29 mouse cellular contexts compared by ENCODE assay signal in the genomic region with DNA sequence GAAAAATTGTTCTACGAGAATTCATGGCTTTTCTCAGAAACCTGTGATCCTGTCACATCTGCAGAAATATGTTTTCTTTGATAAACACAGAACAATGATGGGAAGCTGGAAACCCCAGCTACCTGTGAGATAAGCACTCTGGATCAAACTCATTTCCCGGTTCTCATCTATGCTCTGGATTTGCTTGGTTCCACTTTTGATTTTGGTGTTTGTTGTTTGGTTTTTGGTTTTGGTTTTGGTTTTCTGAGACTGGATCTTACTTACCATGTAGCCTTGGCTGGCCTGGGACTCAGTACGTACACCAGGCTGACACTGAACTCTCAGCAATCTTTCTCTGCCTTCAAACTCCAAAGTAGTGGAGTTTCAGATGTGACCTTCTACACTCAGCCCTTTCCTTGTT. TPM values are rescaled to one million over a fixed set of nuclear protein-coding genes. Genes with fewer than 3 reads are reported as not detected.
DNase-seq lines count a peak whose midpoint lies in the region; ATAC-seq and TF ChIP-seq lines count a peak whose summit lies in the region.
"Had no signal": no experiment of that assay in that cellular context is flagged by ENCODE, and none has a peak within 500 bp of the region (broad histone marks: within the 10 kb centered on the region; RNA-seq: fewer than 3 reads in every experiment).

No protein-coding gene starts in this region.

- no peaks in the 10 kb centered on the region for H3K27me3 ChIP-seq in kidney, adult 2 months (replicated peaks; ENCODE audit: control insufficient read depth, insufficient read depth, low read length)
- no peaks in the 10 kb centered on the region for H3K27me3 ChIP-seq in kidney, embryonic 16.5 days (ENCODE audit: insufficient read depth, low read length)
- no peaks in the 10 kb centered on the region for H3K27me3 ChIP-seq in MEL (ENCODE audit: control insufficient read depth in 1 of 2, insufficient read depth in 2 of 2, low read length in 2 of 2)
- H3K27me3 ChIP-seq: embryonic facial prominence, embryonic 13.5 days; limb, embryonic 12.5 days; liver, embryonic 12.5 days; neural tube, embryonic 15.5 days; stomach, embryonic 15.5 days had no signal

- H3K27ac ChIP-seq in kidney, adult 2 months (ENCODE audit: insufficient read depth, low read depth, low read length): peak overlapping the region; percentile 76; the same call in 1 of the 2 replicates
- no peak overlapping the region for H3K27ac ChIP-seq in kidney, embryonic 16.5 days (ENCODE audit: low read length)
- no peak overlapping the region for H3K27ac ChIP-seq in MEL (ENCODE audit: control insufficient read depth, low read depth, low read length)
- H3K27ac ChIP-seq: embryonic facial prominence, embryonic 13.5 days; forebrain, embryonic 10.5 days; hindbrain, embryonic 14.5 days; limb, embryonic 12.5 days; liver, embryonic 12.5 days; neural tube, embryonic 15.5 days; stomach, embryonic 15.5 days had no signal

- H3K4me2 ChIP-seq in kidney, embryonic 16.5 days (replicated peaks; ENCODE audit: low read depth, low read length): no peak overlapping the region
- H3K4me2 ChIP-seq: embryonic facial prominence, embryonic 13.5 days; heart, embryonic 11.5 days; hindbrain, embryonic 14.5 days; limb, embryonic 12.5 days; liver, embryonic 12.5 days; neural tube, embryonic 15.5 days; stomach, embryonic 15.5 days had no signal

- DNase-seq in kidney, adult 2 months: peak; percentile 56
- peak; percentile 26 for DNase-seq in CD4-positive, CD25-positive, alpha-beta regulatory T cell, adult 2 months (ENCODE audit: low read depth, low spot score)
- DNase-seq in MEL (ENCODE audit: low read depth, low spot score): no peak
- no peak for DNase-seq in Muller cell, postnatal 12 days (ENCODE audit: inconsistent ontology term)
- DNase-seq: adrenal gland, postnatal 14 days; B cell, adult 2 months; cerebellum, adult 18-20 months; cerebellum, postnatal 10 days; forebrain, postnatal 0 days; gastrocnemius, postnatal 10 days; kidney, postnatal 14 days; layer of hippocampus, adult 9-11 months; liver, postnatal 0 days; midbrain, embryonic 14.5 days; retina, postnatal 1 day; right cerebral cortex, postnatal 14 days; thymus, adult 18-20 months; thymus, postnatal 36 days had no signal

- no peak for TF ChIP-seq POLR2A in kidney, adult 2 months (IDR thresholded peaks at IDR 0.05; ENCODE audit: low read depth, low read length)
- no peak for TF ChIP-seq POLR2A in MEL (IDR thresholded peaks at IDR 0.05; ENCODE audit: control insufficient read depth in 1 of 2, insufficient read depth in 1 of 2, low read depth in 1 of 2, low read length in 2 of 2, poor library complexity in 1 of 2)

- no peak for TF ChIP-seq CTCF in kidney, adult 2 months (conservative IDR thresholded peaks at IDR 0.05; ENCODE audit: insufficient read depth, insufficient read length, low read depth, low read length)
- TF ChIP-seq CTCF in MEL (IDR thresholded peaks at IDR 0.05 in 2 of 3, conservative IDR thresholded peaks at IDR 0.05 in 1 of 3; ENCODE audit: control insufficient read depth in 1 of 3, insufficient read depth in 1 of 3, low read depth in 2 of 3, low read length in 3 of 3, poor library complexity in 1 of 3, severe bottlenecking in 1 of 3): no peak

- TF ChIP-seq RAD21 in MEL (IDR thresholded peaks at IDR 0.05; ENCODE audit: low read depth, low read length): no peak

- H3K9ac ChIP-seq in kidney, embryonic 16.5 days (replicated peaks; ENCODE audit: low read length): no peak overlapping the region
- no peak overlapping the region for H3K9ac ChIP-seq in MEL (ENCODE audit: control insufficient read depth, low read depth, low read length, poor library complexity, severe bottlenecking)
- H3K9ac ChIP-seq: embryonic facial prominence, embryonic 13.5 days; forebrain, postnatal 0 days; hindbrain, embryonic 14.5 days; limb, embryonic 12.5 days; liver, embryonic 12.5 days; liver, postnatal 0 days; neural tube, embryonic 15.5 days; stomach, embryonic 15.5 days had no signal

- TF ChIP-seq EP300 in MEL (IDR thresholded peaks at IDR 0.05; ENCODE audit: low read depth in 1 of 2, low read length in 2 of 2): no peak

- no peaks in the 10 kb centered on the region for H3K4me1 ChIP-seq in kidney, adult 2 months (ENCODE audit: control insufficient read depth, insufficient read depth, low read length)
- no peaks in the 10 kb centered on the region for H3K4me1 ChIP-seq in kidney, embryonic 16.5 days (ENCODE audit: insufficient read depth, low read length)
- H3K4me1 ChIP-seq in MEL (ENCODE audit: control insufficient read depth in 1 of 2, insufficient read depth in 2 of 2, low read length in 2 of 2): peaks cover 0 to 8% of the 10 kb centered on the region in 2 experiments; a peak in 2 of 4 replicates
- H3K4me1 ChIP-seq: forebrain, embryonic 10.5 days; limb, embryonic 12.5 days; neural tube, embryonic 15.5 days; stomach, embryonic 15.5 days had no signal

- no peaks in the 10 kb centered on the region for H3K9me3 ChIP-seq in kidney, embryonic 16.5 days (ENCODE audit: low read length)
- H3K9me3 ChIP-seq in MEL (replicated peaks; ENCODE audit: insufficient read depth, low read length): no peaks in the 10 kb centered on the region
- H3K9me3 ChIP-seq: embryonic facial prominence, embryonic 13.5 days; forebrain, embryonic 10.5 days; limb, embryonic 12.5 days; liver, embryonic 12.5 days; neural tube, embryonic 15.5 days; stomach, embryonic 15.5 days had no signal

- no peak for ATAC-seq in kidney, embryonic 16.5 days (ENCODE audit: low FRiP score, low TSS enrichment)
- ATAC-seq in inflammation-experienced regulatory T-cells, adult 6 months: peak; percentile 70
- no peak for ATAC-seq in cerebellum, adult (ENCODE audit: insufficient number of reproducible peaks, low FRiP score, low TSS enrichment)
- ATAC-seq: forebrain, postnatal 0 days; liver, embryonic 12.5 days; liver, postnatal 0 days had no signal

- H3K4me3 ChIP-seq in kidney, adult 2 months (ENCODE audit: insufficient read depth, low read depth, low read length): no peak overlapping the region
- H3K4me3 ChIP-seq in kidney, embryonic 16.5 days (ENCODE audit: low read length): no peak overlapping the region
- no peak overlapping the region for H3K4me3 ChIP-seq in MEL (ENCODE audit: control insufficient read depth in 1 of 2, insufficient read depth in 1 of 2, low read depth in 2 of 2, low read length in 2 of 2)
- H3K4me3 ChIP-seq: embryonic facial prominence, embryonic 13.5 days; forebrain, embryonic 10.5 days; limb, embryonic 12.5 days; liver, embryonic 12.5 days; neural tube, embryonic 15.5 days; stomach, embryonic 15.5 days had no signal

- H3K79me2 ChIP-seq in MEL (ENCODE audit: control insufficient read depth, insufficient read depth, low read length, poor library complexity): no peaks in the 10 kb centered on the region

- 66% methylated on average over 3 of the region's 3 CpGs for WGBS in kidney, adult 2 months
- WGBS in kidney, embryonic 16.5 days: 78% methylated on average over 3 of the region's 3 CpGs

- no peaks in the 10 kb centered on the region for H3K36me3 ChIP-seq in kidney, adult 2 months (ENCODE audit: control insufficient read depth, insufficient read depth, low read length)
- no peaks in the 10 kb centered on the region for H3K36me3 ChIP-seq in kidney, embryonic 16.5 days (ENCODE audit: insufficient read depth, low read length)
- H3K36me3 ChIP-seq in MEL (ENCODE audit: control insufficient read depth in 1 of 2, insufficient read depth in 2 of 2, low read length in 2 of 2): no peaks in the 10 kb centered on the region; a peak in 1 of 4 replicates
- H3K36me3 ChIP-seq: embryonic facial prominence, embryonic 13.5 days; forebrain, embryonic 10.5 days; limb, embryonic 12.5 days; liver, embryonic 12.5 days; neural tube, embryonic 15.5 days; stomach, embryonic 15.5 days had no signal

TF ChIP-seq in MEL, 35 proteins besides CTCF, POLR2A, EP300 and RAD21:
- TF ChIP-seq MYC (IDR thresholded peaks at IDR 0.05; ENCODE audit: low read depth, low read length) (no peak), GATA1 (IDR thresholded peaks at IDR 0.05; ENCODE audit: low read depth, low read length) (0 out of 2 replicates have a peak, but pooled peaks have one; percentile 15)

RNA-seq across cellular contexts. Expression of a gene that starts 38.0 kb away (rescaled TPM):
- polyA plus RNA-seq in kidney, adult 2 months (2012; rRNA removed): 18.3 and 22.2 TPM in 2 replicates
- polyA plus RNA-seq in kidney, embryonic 16.5 days (2015; fragmentation: Nextera tagmentation; extraction: Ambion mirVana): 11.9 and 13.1 TPM in 2 replicates
- total RNA-seq in MEL (2012; rRNA removed): 7.2 and 9.9 TPM in 2 replicates
- polyA plus RNA-seq in MEL (2012; ENCODE audit: insufficient read depth in 1 of 2, insufficient read length in 2 of 2, low read depth in 1 of 2, low replicate concordance in 2 of 2, missing spikeins in 1 of 2): 10 to 100 TPM in 1 of 2 experiments, not detected in 1; 13.8 TPM
- polyA plus RNA-seq in inflammation-experienced regulatory T-cells, adult 6 months (2017; shearing (Covaris generic)): 10 to 100 TPM; 15.8 to 18.2 (median 16.4) TPM

Comparison
In these comparisons a context has a peak if more than half of its experiments do, and no peak if none do; other contexts are left out.
1. DNase-seq: peak in kidney, adult 2 months (single experiment) and CD4-positive, CD25-positive, alpha-beta regulatory T cell, adult 2 months (single experiment); none in MEL (single experiment) and Muller cell, postnatal 12 days (single experiment).